Mouse (Mus musculus) spleen, postnatal 4 days (tissue): ENCODE results near the gene Zscan2.

Experiments used
- DNase-seq, 2 experiments: peaks; one replicate each; pipeline ENCODE4 v3.0.0; 2022; ENCODE audit warnings: low spot score in 2 of 2

Zscan2 gene

GRCm38 (mm10) chr7:80885666-80886065 lies 24.9 kb downstream of the Zscan2 start:
- no peak for DNase-seq

DNA sequence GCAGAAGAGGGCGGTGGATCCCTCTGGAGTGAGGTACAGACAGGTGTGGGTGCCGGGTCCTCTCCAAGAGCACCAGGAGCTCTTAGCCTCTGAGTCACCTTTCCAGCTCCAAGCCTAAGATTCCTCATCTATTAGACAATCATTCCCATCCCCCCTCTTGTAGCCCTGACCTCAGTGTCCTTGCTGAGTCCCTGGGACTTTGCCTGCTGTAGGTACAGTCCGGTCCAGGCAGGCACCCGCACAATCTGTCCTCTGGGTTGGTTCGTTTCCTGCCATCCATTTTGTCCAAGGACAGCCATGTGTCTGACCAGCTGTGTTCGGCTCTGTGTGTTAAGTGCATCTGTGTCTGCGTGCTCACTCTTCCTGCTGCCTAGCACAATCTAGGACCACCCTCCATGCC lies 27.9 kb downstream of the Zscan2 start:
- no peak for DNase-seq

GRCm38 (mm10) chr7:80889021-80889511 lies 28.3 kb downstream of the Zscan2 start:
- DNase-seq = no peak

- DNase-seq = peak; percentile 54 to 77
These were observed 29.1 kb downstream of the Zscan2 start for GRCm38 (mm10) chr7:80889841-80890241.

- no peak for DNase-seq
These were observed 32.5 kb downstream of the Zscan2 start for GRCm38 (mm10) chr7:80893086-80893752.

GRCm38 (mm10) chr7:80893753-80894129 lies 33.0 kb downstream of the Zscan2 start:
- DNase-seq = no peak

DNA sequence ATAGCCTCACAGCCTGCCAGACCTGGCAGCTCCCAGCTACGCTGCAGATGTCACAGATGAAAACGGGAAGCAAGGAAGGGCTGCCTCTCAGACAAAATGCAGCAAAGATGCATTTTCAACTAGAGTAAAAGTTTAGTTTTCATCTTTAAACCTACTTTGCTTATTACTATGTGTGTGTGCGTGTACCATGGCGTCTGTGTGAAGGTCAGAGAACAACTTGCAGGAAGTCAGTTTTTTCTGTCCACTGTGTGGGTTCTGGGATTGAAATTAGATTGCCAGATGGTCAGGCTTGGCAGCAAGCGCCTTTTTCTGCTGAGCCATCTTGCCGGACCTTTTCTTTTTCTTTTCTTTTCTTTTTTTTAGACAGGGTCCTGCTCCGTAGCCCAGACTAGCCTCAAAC lies 33.5 kb downstream of the Zscan2 start:
- DNase-seq = no peak

GRCm38 (mm10) chr7:80894815-80895519 lies 34.2 kb downstream of the Zscan2 start:
- DNase-seq = no peak

DNA sequence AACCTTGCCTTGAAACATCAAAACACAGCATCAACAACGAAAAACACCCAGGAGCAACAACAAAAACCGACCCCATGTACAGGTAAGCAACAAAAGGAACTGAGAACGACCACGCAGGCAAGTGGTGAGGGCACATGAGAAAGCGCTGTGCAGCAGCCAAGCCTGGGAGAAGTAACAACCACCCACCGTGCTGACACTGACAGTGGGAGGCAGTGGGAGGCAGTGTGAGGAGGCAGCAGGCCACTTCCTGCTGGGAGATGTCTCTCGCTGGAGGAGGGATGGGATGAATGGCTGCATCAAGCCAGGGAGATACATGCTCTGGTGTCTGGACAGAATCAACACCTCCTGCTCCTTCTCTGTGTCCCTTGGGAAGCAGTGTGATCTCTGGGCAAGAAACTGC lies 36.4 kb downstream of the Zscan2 start:
- DNase-seq = no peak

DNA sequence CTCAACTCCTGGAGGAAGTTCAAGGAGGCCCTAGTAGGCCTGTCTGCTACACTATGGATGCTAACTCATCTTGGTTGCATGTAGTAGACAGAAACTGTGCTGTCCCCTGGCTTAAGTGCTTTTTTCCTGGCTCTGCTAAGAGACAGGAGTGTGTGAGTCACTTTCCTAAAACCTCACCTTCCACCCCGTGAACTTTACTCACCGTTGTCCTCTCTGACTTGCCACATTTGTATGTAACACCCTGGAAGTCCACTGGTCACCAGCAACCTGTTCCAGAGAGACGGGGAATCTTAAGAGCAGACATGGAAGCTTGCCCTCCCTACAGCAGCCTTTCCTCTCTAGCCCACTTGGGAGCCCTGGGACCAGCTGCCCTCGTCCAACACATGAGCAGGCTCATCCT lies 37.0 kb downstream of the Zscan2 start:
- no peak for DNase-seq

DNA sequence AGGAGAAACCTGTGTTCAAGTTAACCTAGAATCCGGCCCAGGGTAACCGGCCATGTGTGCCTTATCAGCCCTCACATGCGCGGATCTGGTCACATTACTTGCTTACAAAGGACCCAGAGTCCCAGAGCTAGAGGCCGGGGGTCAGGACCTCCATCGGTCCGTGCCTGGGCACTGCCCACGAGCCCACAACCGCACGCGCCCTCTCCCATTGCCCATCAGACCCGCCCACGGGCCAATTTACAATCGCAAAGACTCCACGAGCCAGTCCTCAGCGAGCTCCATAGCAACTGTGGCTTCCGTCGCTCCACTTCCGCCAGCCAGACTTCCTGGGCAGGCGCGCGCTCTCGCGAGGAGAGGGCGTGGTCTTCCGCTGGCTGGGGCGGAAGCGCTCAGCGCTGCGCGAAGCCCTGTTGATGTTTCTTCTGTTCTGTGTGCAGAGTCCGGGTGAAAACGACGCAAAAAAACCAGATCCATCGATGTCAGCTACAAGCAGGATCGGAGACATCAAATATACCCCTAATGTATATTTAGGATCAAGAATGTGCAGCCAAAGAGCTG lies 40.3 kb downstream of the Zscan2 start, which contains the start of gene Wdr73:
TSS of gene Wdr73 (minus strand) at position 326 of the 558 bp plus-strand sequence.
- peak; percentile 87 to 94 for DNase-seq

DNA sequence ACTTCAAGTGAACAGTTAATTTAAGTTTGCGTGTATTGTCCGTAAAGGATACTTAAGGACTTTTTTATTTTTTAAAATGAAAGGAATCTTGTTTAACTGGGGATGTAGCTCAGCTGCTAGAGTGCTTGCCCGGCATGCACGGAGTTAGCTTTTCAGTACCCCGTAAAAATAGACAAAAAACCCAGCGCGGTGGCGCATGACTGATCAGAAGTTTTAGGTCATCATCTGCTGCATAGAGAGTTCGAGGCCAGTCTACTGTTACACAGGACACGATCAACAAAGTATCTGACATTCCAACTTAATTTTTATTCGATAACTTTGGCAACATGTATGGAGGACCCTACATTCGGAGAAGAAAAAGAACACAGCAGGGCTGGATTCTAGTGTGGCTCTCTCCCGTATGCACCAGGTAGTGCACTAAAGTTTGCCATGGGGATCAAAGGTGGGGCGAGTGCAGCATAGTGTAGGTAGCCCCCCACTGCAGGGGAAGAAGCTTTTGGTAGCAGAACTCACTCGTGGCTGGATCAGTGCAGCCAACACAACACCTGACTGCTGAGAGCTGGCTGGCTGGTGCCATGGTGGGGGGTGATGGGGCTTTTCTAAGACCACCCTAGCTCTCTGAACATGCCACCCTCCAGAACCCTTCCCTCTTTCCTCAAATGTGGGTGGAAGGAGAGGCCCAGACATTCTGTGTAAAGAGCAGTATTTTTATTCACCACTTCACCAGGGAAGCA lies 41.0 kb downstream of the Zscan2 start:
- no peak for DNase-seq

DNA sequence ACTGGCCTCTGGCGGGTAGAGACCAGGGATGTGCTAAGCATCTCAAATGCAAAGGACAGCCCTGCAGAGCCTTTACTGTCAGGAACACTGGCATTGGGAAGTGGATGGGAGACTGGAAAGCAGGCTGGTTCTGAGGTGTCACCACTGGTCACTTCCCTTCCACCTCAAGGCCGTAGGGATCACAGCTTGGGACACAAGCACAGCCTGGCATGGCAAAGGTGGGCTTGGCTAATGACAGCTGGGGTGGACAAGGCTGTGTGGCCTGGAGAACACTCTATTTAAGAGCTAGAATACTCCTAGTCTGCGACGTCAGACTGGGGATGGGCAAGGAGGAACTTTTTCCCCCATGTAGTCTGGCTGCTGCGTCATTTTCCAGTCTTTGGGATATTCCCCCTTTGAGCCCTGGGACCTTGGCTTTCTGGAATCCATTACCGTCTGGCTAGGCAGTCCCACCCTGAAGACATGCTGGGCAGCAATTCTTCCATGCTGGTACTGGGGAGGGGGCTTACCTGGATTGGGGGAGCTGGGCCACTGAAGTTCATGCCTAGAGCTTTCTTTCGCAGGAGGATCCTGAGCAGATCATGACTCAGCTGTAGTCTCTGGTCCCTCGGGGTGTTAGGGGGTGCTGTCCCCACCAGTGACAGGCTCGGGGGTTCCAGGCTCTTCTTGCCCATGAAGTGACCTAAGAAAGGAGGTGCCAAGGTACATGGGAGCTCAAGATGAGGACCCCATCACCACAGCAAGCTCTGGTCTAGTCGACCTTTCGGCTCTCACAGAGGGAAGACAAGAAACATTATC lies 43.1 kb downstream of the Zscan2 start:
- no peak for DNase-seq

GRCm38 (mm10) chr7:80904921-80905515 lies 44.3 kb downstream of the Zscan2 start, which contains the start of gene Nmb:
Gene Nmb (minus strand): TSS chr7:80905076.
- peak; percentile 52 to 75 for DNase-seq

DNA sequence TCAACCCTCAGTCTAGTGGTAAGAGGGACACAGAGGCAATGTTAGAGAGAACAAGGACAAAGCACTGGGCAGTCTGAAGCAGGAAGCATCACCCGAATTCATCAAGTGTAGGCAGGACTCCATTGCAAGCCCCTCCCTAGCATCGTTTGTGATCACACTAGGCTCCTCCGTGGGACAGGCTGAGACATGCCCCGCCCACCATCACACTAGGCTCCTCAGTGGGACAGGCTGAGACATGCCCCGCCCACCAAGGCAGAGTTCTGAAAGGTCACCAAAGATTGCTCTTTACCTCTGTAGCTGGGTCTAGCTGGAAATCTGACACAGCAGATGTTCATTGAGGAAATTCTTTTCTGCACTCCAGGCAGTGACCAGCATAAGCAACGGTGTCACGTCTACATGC lies 50.3 kb downstream of the Zscan2 start:
- DNase-seq = no peak

- DNase-seq = no peak
These were observed 51.8 kb downstream of the Zscan2 start for GRCm38 (mm10) chr7:80912496-80912895.

- DNase-seq = no peak
These were observed 57.3 kb downstream of the Zscan2 start for GRCm38 (mm10) chr7:80917916-80918465.

GRCm38 (mm10) chr7:80918982-80919646 lies 58.4 kb downstream of the Zscan2 start:
- no peak for DNase-seq

DNA sequence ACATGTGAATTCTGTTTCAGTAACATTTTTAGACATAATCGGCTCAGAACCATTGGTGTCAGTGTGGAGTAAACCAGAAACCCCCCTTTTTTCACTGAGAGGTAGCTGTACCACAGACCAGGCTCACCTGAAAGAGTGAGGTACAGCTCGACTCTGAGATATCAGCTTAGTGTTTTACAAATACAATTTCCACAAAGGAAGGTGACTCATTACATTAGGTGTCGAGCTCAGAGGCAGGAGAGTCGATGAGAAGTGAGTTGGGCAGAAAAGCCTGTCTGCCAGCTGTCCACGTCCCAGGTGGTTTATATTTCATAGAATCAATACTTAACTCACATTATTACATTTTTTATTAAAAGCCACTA lies 58.9 kb downstream of the Zscan2 start:
- no peak for DNase-seq

GRCm38 (mm10) chr7:80923165-80923564 lies 62.4 kb downstream of the Zscan2 start:
- no peak for DNase-seq
